Mouse (Mus musculus) neural tube, embryonic 14.5 days (tissue): ENCODE data around the gene Pttg1. TPM values are rescaled to one million over a fixed set of nuclear protein-coding genes. Genes with fewer than 3 reads are reported as not detected.

Experiments used
- ATAC-seq: fragments of 200-750 bp; cut with Nextera tagmentation; 2 replicates; pipeline ENCODE4 v1.8.0; 2017; ENCODE audit warnings: low read depth, mild to moderate bottlenecking, moderate TSS enrichment, moderate library complexity
- H3K27ac ChIP-seq: fragments of 300-500 bp; sonication (generic); 2 replicates; pipeline ENCODE4 v1.5.1; 2014; ENCODE audit warnings: low read depth, mild to moderate bottlenecking, control low read depth, low read length, moderate library complexity, mixed read lengths
- H3K27me3 ChIP-seq: fragments of 300-500 bp; sonication (generic); 2 replicates; pipeline ENCODE4 v1.6.1; 2014; ENCODE audit warnings: low read length; ENCODE audit not compliant: control insufficient read depth, insufficient read depth
- H3K36me3 ChIP-seq: fragments of 300-500 bp; sonication (generic); 2 replicates; pipeline ENCODE4 v1.6.1; 2014; ENCODE audit warnings: low read length, mixed read lengths; ENCODE audit not compliant: control insufficient read depth, insufficient read depth
- H3K4me1 ChIP-seq: fragments of 300-500 bp; sonication (generic); 2 replicates; pipeline ENCODE4 v1.6.1; 2014; ENCODE audit warnings: low read length; ENCODE audit not compliant: control insufficient read depth, insufficient read depth
- H3K4me2 ChIP-seq: fragments of 300-500 bp; sonication (generic); 2 replicates; pipeline ENCODE4 v1.6.1; 2014; ENCODE audit warnings: mild to moderate bottlenecking, low read depth, low read length, control low read depth
- H3K4me3 ChIP-seq: fragments of 300-500 bp; sonication (generic); 2 replicates; pipeline ENCODE4 v1.5.1; 2014; ENCODE audit warnings: low read depth, low read length, control low read depth, mixed read lengths
- H3K9ac ChIP-seq: fragments of 300-500 bp; sonication (generic); replicated peaks from 2 replicates; pipeline ENCODE4 v1.6.1; 2014; ENCODE audit warnings: low read depth, mild to moderate bottlenecking, control low read depth, low read length, mixed read lengths
- H3K9me3 ChIP-seq: fragments of 300-500 bp; sonication (generic); 2 replicates; pipeline ENCODE4 v1.6.1; 2016; ENCODE audit warnings: low read length; ENCODE audit not compliant: control insufficient read depth
- WGBS: fragments of 180-500 bp; shearing (Covaris S2); extraction: QIAGEN DNeasy Blood & Tissue Kit; methylation state at CpG from one replicate; pipeline ENCODE4 v1.1.7; 2014; 5-methylcytosine and 5-hydroxymethylcytosine counted together
- polyA plus RNA-seq: library from polyadenylated mRNA; unstranded; fragments of >200 nt; fragmentation: Nextera tagmentation; extraction: Ambion mirVana; gene quantifications from 2 replicates; pipeline ENCODE4 v1.2.1, GENCODE M21; 2014

Pttg1 gene
- polyA plus RNA-seq, 1 experiment from 2014 or later: 36.1 TPM

GRCm38 (mm10) chr11:43451322-43451721, 25.3 kb upstream of the Pttg1 start:
- no peaks in the 10 kb centered on the region for H3K4me1 ChIP-seq
- no peaks in the 10 kb centered on the region for H3K27me3 ChIP-seq
- H3K36me3 ChIP-seq: peaks cover 16% of the 10 kb centered on the region
- H3K27ac ChIP-seq: no peak overlapping the region
- H3K9me3 ChIP-seq: no peaks in the 10 kb centered on the region
- H3K4me2 ChIP-seq: no peak overlapping the region
- no peak overlapping the region for H3K4me3 ChIP-seq
- 75% methylated on average over 4 of the region's 4 CpGs for WGBS
- H3K9ac ChIP-seq: no peak overlapping the region
- ATAC-seq: no peak

- WGBS: 84% methylated on average over 2 of the region's 2 CpGs
- Histone ChIP-seq H3K27ac (no peak overlapping the region), H3K4me3 (no peak overlapping the region), H3K27me3 (no peaks in the 10 kb centered on the region), H3K9me3 (no peaks in the 10 kb centered on the region), H3K4me1 (no peaks in the 10 kb centered on the region), H3K36me3 (peaks cover 30% of the 10 kb centered on the region), H3K9ac (no peak overlapping the region), H3K4me2 (no peak overlapping the region)
- no peak for ATAC-seq
Measured at GRCm38 (mm10) chr11:43449916-43450315, 23.9 kb upstream of the Pttg1 start.

GRCm38 (mm10) chr11:43443183-43443582, 17.1 kb upstream of the Pttg1 start:
- no peak overlapping the region for H3K9ac ChIP-seq
- WGBS: 92% methylated on average over 13 of the region's 13 CpGs

GRCm38 (mm10) chr11:43441121-43441520, 15.1 kb upstream of the Pttg1 start:
- H3K36me3 ChIP-seq: peaks cover 70% of the 10 kb centered on the region
- no peak overlapping the region for H3K9ac ChIP-seq
- no peaks in the 10 kb centered on the region for H3K4me1 ChIP-seq
- no peaks in the 10 kb centered on the region for H3K9me3 ChIP-seq
- H3K27ac ChIP-seq: no peak overlapping the region
- WGBS: 96% methylated on average over 10 of the region's 10 CpGs
- H3K4me3 ChIP-seq: no peak overlapping the region
- H3K27me3 ChIP-seq: no peaks in the 10 kb centered on the region
- no peak overlapping the region for H3K4me2 ChIP-seq
- ATAC-seq: no peak

More at GRCm38 (mm10) chr11:43443183-43443582, 17.1 kb upstream of the Pttg1 start:
- H3K9me3 ChIP-seq: no peaks in the 10 kb centered on the region
- ATAC-seq: no peak
- no peaks in the 10 kb centered on the region for H3K4me1 ChIP-seq
- no peaks in the 10 kb centered on the region for H3K27me3 ChIP-seq
- peaks cover 87% of the 10 kb centered on the region for H3K36me3 ChIP-seq
- no peak overlapping the region for H3K27ac ChIP-seq
- no peak overlapping the region for H3K4me3 ChIP-seq
- H3K4me2 ChIP-seq: no peak overlapping the region

GRCm38 (mm10) chr11:43434024-43434407, 8.0 kb upstream of the Pttg1 start:
- Histone ChIP-seq H3K9me3 (no peaks in the 10 kb centered on the region), H3K27me3 (no peaks in the 10 kb centered on the region), H3K4me3 (peak overlapping the region; percentile 86), H3K9ac (peak overlapping the region; percentile 70), H3K27ac (no peak overlapping the region), H3K4me1 (no peaks in the 10 kb centered on the region), H3K4me2 (peak overlapping the region; percentile 56), H3K36me3 (peaks cover 7% of the 10 kb centered on the region; the same call in 1 of the 2 replicates)
- WGBS: 7% methylated on average over 9 of the region's 9 CpGs
- peak; percentile 29; the same call in 1 of the 2 replicates for ATAC-seq

- no peaks in the 10 kb centered on the region for H3K27me3 ChIP-seq
- ATAC-seq: peak; percentile 91
- peak within 1 kb of the TSS; percentile 86 for H3K4me3 ChIP-seq
- H3K27ac ChIP-seq: no peak within 1 kb of the TSS
- H3K36me3 ChIP-seq: peaks cover 2% of the 10 kb centered on the region; the same call in 1 of the 2 replicates
- WGBS: 10% methylated on average over 38 of the region's 38 CpGs
- H3K4me2 ChIP-seq: peak within 1 kb of the TSS; percentile 56
- H3K9me3 ChIP-seq: no peaks in the 10 kb centered on the region
- peak within 1 kb of the TSS; percentile 70 for H3K9ac ChIP-seq
- H3K4me1 ChIP-seq: no peaks in the 10 kb centered on the region
Measured at GRCm38 (mm10) chr11:43433254-43434023, 7.4 kb upstream of the Pttg1 start, which contains the start of gene Slu7. Gene Slu7, plus strand, starts transcription at chr11:43433744.

- Histone ChIP-seq H3K36me3 (no peaks in the 10 kb centered on the region), H3K4me2 (peak overlapping the region; percentile 49), H3K4me3 (peak overlapping the region; percentile 43), H3K4me1 (no peaks in the 10 kb centered on the region), H3K27ac (no peak overlapping the region), H3K9me3 (no peaks in the 10 kb centered on the region), H3K27me3 (no peaks in the 10 kb centered on the region), H3K9ac (no peak overlapping the region; the same call in 1 of the 2 replicates)
- ATAC-seq: 0 out of 2 replicates have a peak, but pooled peaks have one; percentile 18
- WGBS: 21% methylated on average over 7 of the region's 7 CpGs
Measured at GRCm38 (mm10) chr11:43426414-43426884, 398 bp upstream of the Pttg1 start.

- Histone ChIP-seq H3K27me3 (no peaks in the 10 kb centered on the region), H3K4me3 (peak overlapping the region; percentile 43; the same call in 1 of the 2 replicates), H3K36me3 (no peaks in the 10 kb centered on the region), H3K4me2 (peak overlapping the region; percentile 49), H3K4me1 (no peaks in the 10 kb centered on the region), H3K9ac (no peak overlapping the region), H3K9me3 (no peaks in the 10 kb centered on the region), H3K27ac (no peak overlapping the region)
- WGBS: 95% methylated on average over 9 of the region's 9 CpGs
- ATAC-seq: no peak
Measured at GRCm38 (mm10) chr11:43425166-43425709, 813 bp downstream of the Pttg1 start.

GRCm38 (mm10) chr11:43424386-43424785, 1.7 kb downstream of the Pttg1 start:
- Histone ChIP-seq H3K4me1 (no peaks in the 10 kb centered on the region), H3K9ac (no peak overlapping the region), H3K9me3 (no peaks in the 10 kb centered on the region), H3K36me3 (no peaks in the 10 kb centered on the region), H3K4me2 (no peak overlapping the region), H3K4me3 (no peak overlapping the region), H3K27ac (no peak overlapping the region), H3K27me3 (no peaks in the 10 kb centered on the region)
- 75% methylated on average over 5 of the region's 5 CpGs for whole genome bisulfite sequencing
- no peak for ATAC-seq
